Mouse (Mus musculus) CH12.LX (cell line): Measurements from ENCODE around the gene Cntnap3. TPM values are rescaled to one million over a fixed set of nuclear protein-coding genes. Genes with fewer than 3 reads are reported as not detected.
A peak's percentile ranks its signal among the peaks of the same experiment; 100 is the strongest.
"Not testable (repeated sequence)": the region's sequence is repeated elsewhere in the genome, so short reads cannot be mapped to it uniquely, and the experiment has no call there.

Experiments
- DNase-seq: peaks from one replicate; pipeline ENCODE4 v3.0.0-alpha.2; 2013; ENCODE audit errors: extremely low read depth
- H3K27ac ChIP-seq: 2 replicates; pipeline ENCODE4 v1.5.1; 2012; ENCODE audit warnings: low read depth, mild to moderate bottlenecking, control low read depth, moderate library complexity; ENCODE audit not compliant: insufficient read depth
- H3K27me3 ChIP-seq: replicated peaks from 2 replicates; pipeline ENCODE3; 2012; ENCODE audit warnings: inconsistent platforms
- H3K36me3 ChIP-seq, 2 experiments: replicated peaks in 1 of 2; 2 replicates each; pipeline versions ENCODE3 to v1.6.1; 2012; ENCODE audit warnings: inconsistent platforms in 1 of 2, low read length in 1 of 2, mild to moderate bottlenecking in 1 of 2, mixed read lengths in 1 of 2, moderate library complexity in 1 of 2; ENCODE audit not compliant: control insufficient read depth in 1 of 2, insufficient read depth in 1 of 2
- H3K4me1 ChIP-seq, 2 experiments: 2 replicates each; pipeline ENCODE4 v1.6.1; 2012; ENCODE audit warnings: inconsistent platforms in 1 of 2, moderate library complexity in 1 of 2; ENCODE audit not compliant: insufficient read depth in 2 of 2, control insufficient read depth in 1 of 2
- H3K4me2 ChIP-seq: 2 replicates; pipeline ENCODE4 v1.6.1; 2012; ENCODE audit warnings: low read depth, mild to moderate bottlenecking, control low read depth; ENCODE audit not compliant: poor library complexity, insufficient read depth, severe bottlenecking
- H3K4me3 ChIP-seq, 3 experiments: fragments of 150-350 bp in 1 of 3; sonication (generic) in 1 of 3; replicated peaks in 1 of 3; 2 replicates each; pipeline versions ENCODE3 to v1.5.1; 2011 to 2012; ENCODE audit warnings: low read depth in 2 of 3, low read length in 2 of 3, mild to moderate bottlenecking in 2 of 3, moderate library complexity in 2 of 3, control low read depth in 1 of 3, improper control_type of control experiment in 1 of 3, inconsistent platforms in 1 of 3, mixed read lengths in 1 of 3; ENCODE audit not compliant: poor library complexity in 1 of 3
- H3K79me2 ChIP-seq: replicated peaks from 2 replicates; pipeline ENCODE4 v1.6.1; 2012; ENCODE audit warnings: mild to moderate bottlenecking, moderate library complexity; ENCODE audit not compliant: control insufficient read depth, poor library complexity, insufficient read depth, severe bottlenecking; ENCODE audit errors: extremely low read depth
- H3K9ac ChIP-seq: 2 replicates; pipeline ENCODE4 v1.6.1; 2012; ENCODE audit warnings: low read depth, mild to moderate bottlenecking, control low read depth, moderate library complexity; ENCODE audit not compliant: insufficient read depth
- H3K9me3 ChIP-seq: replicated peaks from 2 replicates; pipeline ENCODE3; 2012; ENCODE audit warnings: low read length, inconsistent platforms, mixed read lengths
- BHLHE40 ChIP-seq: IDR thresholded peaks from 2 replicates; pipeline ENCODE4 v1.6.1; 2011; ENCODE audit warnings: mild to moderate bottlenecking, low read depth, low read length, improper control_type of control experiment
- CHD1 ChIP-seq: IDR thresholded peaks from 2 replicates; pipeline ENCODE4 v1.6.1; 2012; ENCODE audit warnings: low read depth, low read length, improper control_type of control experiment, inconsistent platforms
- CHD2 ChIP-seq: IDR thresholded peaks from 2 replicates; pipeline ENCODE4 v1.6.1; 2011; ENCODE audit warnings: low read length, improper control_type of control experiment
- CTCF ChIP-seq, 2 experiments: IDR thresholded peaks in 1 of 2; conservative IDR thresholded peaks in 1 of 2; 2 replicates each; pipeline ENCODE4 v1.5.1; 2011 to 2012; ENCODE audit warnings: low read depth in 2 of 2, low read length in 2 of 2, improper control_type of control experiment in 1 of 2, inconsistent platforms in 1 of 2, mild to moderate bottlenecking in 1 of 2, moderate library complexity in 1 of 2
- E2F4 ChIP-seq: IDR thresholded peaks from 2 replicates; pipeline ENCODE4 v1.6.1; 2011; ENCODE audit warnings: low read depth, low read length, improper control_type of control experiment; ENCODE audit not compliant: insufficient replicate concordance
- ELF1 ChIP-seq: IDR thresholded peaks from 2 replicates; pipeline ENCODE4 v1.6.1; 2014; ENCODE audit warnings: low read depth, mild to moderate bottlenecking, inconsistent platforms, low read length, improper control_type of control experiment
- HCFC1 ChIP-seq: IDR thresholded peaks from 2 replicates; pipeline ENCODE4 v1.6.1; 2012; ENCODE audit warnings: low read depth, mild to moderate bottlenecking, inconsistent platforms, low read length, improper control_type of control experiment
- IRF4 ChIP-seq: IDR thresholded peaks from 2 replicates; pipeline ENCODE4 v1.6.1; 2014; ENCODE audit warnings: low read depth, mild to moderate bottlenecking, inconsistent platforms, low read length, improper control_type of control experiment
- JUN ChIP-seq: IDR thresholded peaks from 2 replicates; pipeline ENCODE4 v1.6.1; 2011; ENCODE audit warnings: low read depth, mild to moderate bottlenecking, low read length, improper control_type of control experiment, moderate library complexity; ENCODE audit not compliant: insufficient read depth
- MAFK ChIP-seq: IDR thresholded peaks from 2 replicates; pipeline ENCODE4 v1.6.1; 2011; ENCODE audit warnings: low read length, improper control_type of control experiment; ENCODE audit not compliant: insufficient replicate concordance
- MAX ChIP-seq: IDR thresholded peaks from 2 replicates; pipeline ENCODE4 v1.6.1; 2011; ENCODE audit warnings: low read length, improper control_type of control experiment
- MEF2A ChIP-seq: IDR thresholded peaks from 2 replicates; pipeline ENCODE4 v1.6.1; 2014; ENCODE audit warnings: low read depth, mild to moderate bottlenecking, inconsistent platforms, low read length, improper control_type of control experiment, borderline replicate concordance
- MYC ChIP-seq: IDR thresholded peaks from 2 replicates; pipeline ENCODE4 v1.6.1; 2011; ENCODE audit warnings: low read depth, mild to moderate bottlenecking, improper control_type of control experiment, low read length
- NELFE ChIP-seq: IDR thresholded peaks from 2 replicates; pipeline ENCODE4 v1.6.1; 2011; ENCODE audit warnings: low read depth, low read length, improper control_type of control experiment
- NRF1 ChIP-seq: IDR thresholded peaks from 2 replicates; pipeline ENCODE4 v1.6.1; 2014; ENCODE audit warnings: low read depth, mild to moderate bottlenecking, inconsistent platforms, low read length, improper control_type of control experiment, moderate library complexity
- POLR2A ChIP-seq: IDR thresholded peaks from 2 replicates; pipeline ENCODE4 v1.6.1; 2011; ENCODE audit warnings: low read depth, mild to moderate bottlenecking, improper control_type of control experiment, low read length
- RAD21 ChIP-seq: IDR thresholded peaks from 2 replicates; pipeline ENCODE4 v1.6.1; 2011; ENCODE audit warnings: low read depth, mild to moderate bottlenecking, low read length, improper control_type of control experiment, moderate library complexity
- RCOR1 ChIP-seq: conservative IDR thresholded peaks from 2 replicates; pipeline ENCODE4 v1.6.1; 2012; ENCODE audit warnings: low read depth, mild to moderate bottlenecking, inconsistent platforms, low read length, improper control_type of control experiment
- SIN3A ChIP-seq: IDR thresholded peaks from 2 replicates; pipeline ENCODE4 v1.6.1; 2012; ENCODE audit warnings: low read length, improper control_type of control experiment, inconsistent platforms
- USF1 ChIP-seq: IDR thresholded peaks from 2 replicates; pipeline ENCODE4 v1.6.1; 2014; ENCODE audit warnings: low read depth, mild to moderate bottlenecking, inconsistent platforms, low read length, improper control_type of control experiment
- ZMIZ1 ChIP-seq: IDR thresholded peaks from 2 replicates; pipeline ENCODE4 v1.6.1; 2012; ENCODE audit warnings: low read depth, mild to moderate bottlenecking, inconsistent platforms, low read length, improper control_type of control experiment
- ZNF384 ChIP-seq: IDR thresholded peaks from 2 replicates; pipeline ENCODE4 v1.6.1; 2012; ENCODE audit warnings: low read depth, low read length, improper control_type of control experiment, inconsistent platforms
- dilution Hi-C: fragments of 300-500 bp; cut with MboI; formaldehyde crosslinking; loops from 2 replicates; pipeline ENCODE4 v1.14.3; 2020; ENCODE audit warnings: low sequenced_read_pairs; ENCODE audit not compliant: extremely low pct_unique_long_range_greater_than_20kb, extremely low pct_ligation_motif_present
- in situ Hi-C: fragments of 300-500 bp; cut with MboI; formaldehyde crosslinking; loops from 3 replicates; pipeline ENCODE4 v1.14.3; 2019; ENCODE audit warnings: low sequenced_read_pairs, low pct_ligation_motif_present, low pct_unique_long_range_greater_than_20kb, mixed read lengths
- polyA plus RNA-seq: library from polyadenylated mRNA; unstranded; fragments of >175 nt; gene quantifications from 2 replicates; pipeline ENCODE4 v1.2.1, GENCODE M21; 2012; ENCODE audit warnings: low read depth; ENCODE audit not compliant: insufficient read length
- total RNA-seq, 2 experiments: library from RNA; depleted of rRNA; stranded (reverse); fragments of 300-350 nt in 1 of 2; fragments of >200 nt in 1 of 2; gene quantifications; 2 replicates each; pipeline ENCODE4 v1.2.3; 2012 to 2014

Gene Cntnap3
- total and polyA plus RNA-seq, 3 experiments = not detected

GRCm38 (mm10) chr13:64824856-64825255 is 78.9 kb downstream of the Cntnap3 start:
- peak; percentile 53 for DNase-seq
- H3K9ac ChIP-seq, H3K79me2 ChIP-seq, H3K9me3 ChIP-seq, H3K4me1 ChIP-seq, H3K4me2 ChIP-seq, H3K27me3 ChIP-seq, H3K36me3 ChIP-seq, dilution Hi-C loops, H3K27ac ChIP-seq, H3K4me3 ChIP-seq, in situ Hi-C loops: not testable (repeated sequence)
- TF ChIP-seq CTCF (conservative IDR thresholded peaks at IDR 0.05 in 1 of 2, IDR thresholded peaks at IDR 0.05 in 1 of 2; ENCODE audit: low read depth in 2 of 2, low read length in 2 of 2) = peak in 1 of 2 experiments; percentile 15; a peak in 1 of 4 replicates

DNA sequence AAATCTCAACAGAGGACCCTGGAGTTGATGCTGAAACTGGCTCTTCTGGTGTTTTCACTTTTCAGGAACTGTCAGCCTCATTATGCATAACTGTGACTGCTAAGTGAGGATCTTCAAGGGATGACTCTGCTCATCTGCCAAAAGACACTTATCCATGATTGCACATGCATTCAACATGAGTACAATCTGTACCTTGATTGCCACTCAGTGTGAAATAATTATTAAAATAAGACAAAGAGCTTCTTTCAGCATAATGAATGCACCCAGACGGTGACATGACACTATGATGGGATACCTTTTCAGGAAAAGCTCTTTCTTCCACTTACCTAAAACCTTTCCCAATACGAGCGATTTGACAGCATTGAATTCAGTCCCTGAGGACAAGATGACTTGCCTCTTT is 158.4 kb downstream of the Cntnap3 start:
- H3K9me3 ChIP-seq = no peaks in the 10 kb centered on the region
- in situ Hi-C loops (no loop called here), dilution Hi-C loops (no loop called here)
- TF ChIP-seq ZNF384 (no peak), ELF1 (no peak), E2F4 (no peak), MEF2A (no peak), BHLHE40 (no peak), CHD2 (no peak), IRF4 (no peak), RCOR1 (no peak)
- no peak overlapping the region for H3K9ac ChIP-seq
- no peaks in the 10 kb centered on the region for H3K4me1 ChIP-seq
- H3K79me2 ChIP-seq = no peaks in the 10 kb centered on the region
- no peak overlapping the region for H3K4me3 ChIP-seq
- H3K36me3 ChIP-seq = no peaks in the 10 kb centered on the region
- no peak overlapping the region for H3K4me2 ChIP-seq
- no peak overlapping the region for H3K27ac ChIP-seq
- H3K27me3 ChIP-seq = no peaks in the 10 kb centered on the region
- no peak for DNase-seq

DNA sequence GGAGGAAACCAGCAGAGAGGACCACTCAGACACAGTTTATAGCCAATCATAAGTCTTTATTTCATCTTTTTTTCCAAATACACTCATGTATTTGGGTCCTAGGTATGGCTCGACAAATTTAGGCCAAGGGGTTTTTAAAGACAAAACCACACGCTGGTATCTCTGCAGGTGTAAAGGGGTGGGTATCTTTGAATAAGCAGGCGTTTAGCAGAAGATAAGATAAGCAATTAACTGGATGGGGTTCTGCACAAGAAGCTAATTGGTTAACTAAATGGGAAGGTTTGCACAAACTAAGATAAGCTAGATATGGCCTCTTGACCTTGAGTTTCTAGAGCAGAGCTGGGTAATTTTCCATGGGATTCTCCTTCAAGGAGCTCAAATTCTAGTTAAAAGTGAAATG is 171.5 kb downstream of the Cntnap3 start:
- Histone ChIP-seq H3K27ac (no peak overlapping the region), H3K4me1 (peaks cover 0 to 18% of the 10 kb centered on the region in 2 experiments; a peak in 2 of 4 replicates)
- in situ Hi-C loops = no loop called here

More for the DNA sequence above, 171.5 kb downstream of the Cntnap3 start:
- Histone ChIP-seq H3K27me3 (no peaks in the 10 kb centered on the region), H3K79me2 (no peaks in the 10 kb centered on the region), H3K36me3 (no peaks in the 10 kb centered on the region), H3K4me3 (no peak overlapping the region), H3K4me2 (no peak overlapping the region), H3K9me3 (no peaks in the 10 kb centered on the region), H3K9ac (no peak overlapping the region)
- dilution Hi-C loops = no loop called here
- TF ChIP-seq ZNF384 (no peak), RCOR1 (no peak), SIN3A (no peak), ZMIZ1 (no peak), CHD1 (no peak), NRF1 (no peak), MAFK (no peak), HCFC1 (no peak), CTCF (conservative IDR thresholded peaks at IDR 0.05 in 1 of 2, IDR thresholded peaks at IDR 0.05 in 1 of 2; ENCODE audit: low read depth in 2 of 2, low read length in 2 of 2) (no peak), JUN (no peak), IRF4 (no peak), MYC (no peak), RAD21 (no peak), E2F4 (no peak), MAX (no peak), USF1 (no peak), POLR2A (no peak), NELFE (no peak), ELF1 (no peak)
- DNase-seq = no peak
